Mouse (Mus musculus) MEL (cell line): ENCODE measurements around the gene Golga1. TPM values are rescaled to one million over a fixed set of nuclear protein-coding genes. Genes with fewer than 3 reads are reported as not detected.

Experiments
- DNase-seq: peaks from one replicate; pipeline ENCODE4 v3.0.0; 2011; ENCODE audit warnings: low read depth, low spot score
- H3K27ac ChIP-seq: 2 replicates; pipeline ENCODE4 v1.5.1; 2012; ENCODE audit warnings: low read depth, mild to moderate bottlenecking, control low read depth, low read length, moderate library complexity; ENCODE audit not compliant: control insufficient read depth
- H3K27me3 ChIP-seq, 2 experiments: fragments of 150-350 bp in 1 of 2; sonication (generic) in 1 of 2; 2 replicates each; pipeline ENCODE4 v1.6.1; 2012; ENCODE audit warnings: low read length in 2 of 2, mild to moderate bottlenecking in 2 of 2, improper control_type of control experiment in 1 of 2, moderate library complexity in 1 of 2; ENCODE audit not compliant: insufficient read depth in 2 of 2, control insufficient read depth in 1 of 2
- H3K36me3 ChIP-seq, 2 experiments: 2 replicates each; pipeline ENCODE4 v1.6.1; 2012 to 2014; ENCODE audit warnings: low read length in 2 of 2, improper control_type of control experiment in 1 of 2, inconsistent platforms in 1 of 2, mild to moderate bottlenecking in 1 of 2; ENCODE audit not compliant: insufficient read depth in 2 of 2, control insufficient read depth in 1 of 2
- H3K4me1 ChIP-seq, 2 experiments: fragments of 150-350 bp in 1 of 2; sonication (generic) in 1 of 2; 2 replicates each; pipeline ENCODE4 v1.6.1; 2012; ENCODE audit warnings: low read length in 2 of 2, improper control_type of control experiment in 1 of 2, mild to moderate bottlenecking in 1 of 2; ENCODE audit not compliant: insufficient read depth in 2 of 2, control insufficient read depth in 1 of 2
- H3K4me3 ChIP-seq, 2 experiments: fragments of 150-350 bp in 1 of 2; sonication (generic) in 1 of 2; 2 replicates each; pipeline ENCODE4 v1.5.1; 2012; ENCODE audit warnings: low read depth in 2 of 2, low read length in 2 of 2, mild to moderate bottlenecking in 2 of 2, moderate library complexity in 2 of 2, control low read depth in 1 of 2, improper control_type of control experiment in 1 of 2; ENCODE audit not compliant: control insufficient read depth in 1 of 2, insufficient read depth in 1 of 2
- H3K79me2 ChIP-seq: 2 replicates; pipeline ENCODE4 v1.6.1; 2012; ENCODE audit warnings: mild to moderate bottlenecking, low read length, moderate library complexity; ENCODE audit not compliant: control insufficient read depth, poor library complexity, insufficient read depth
- H3K9ac ChIP-seq: 2 replicates; pipeline ENCODE4 v1.6.1; 2012; ENCODE audit warnings: low read depth, mild to moderate bottlenecking, control low read depth, low read length, moderate library complexity; ENCODE audit not compliant: control insufficient read depth, poor library complexity, severe bottlenecking
- H3K9me3 ChIP-seq: fragments of 150-350 bp; sonication (generic); replicated peaks from 2 replicates; pipeline ENCODE4 v1.6.1; 2012; ENCODE audit warnings: mild to moderate bottlenecking, low read length, improper control_type of control experiment, moderate library complexity; ENCODE audit not compliant: insufficient read depth
- BHLHE40 ChIP-seq: IDR thresholded peaks from 2 replicates; pipeline ENCODE4 v1.6.1; 2012; ENCODE audit warnings: low read depth, mild to moderate bottlenecking, inconsistent platforms, low read length, improper control_type of control experiment, borderline replicate concordance
- CHD2 ChIP-seq: IDR thresholded peaks from 2 replicates; pipeline ENCODE4 v1.6.1; 2011; ENCODE audit warnings: low read length, improper control_type of control experiment
- E2F4 ChIP-seq: IDR thresholded peaks from 2 replicates; pipeline ENCODE4 v1.6.1; 2011; ENCODE audit warnings: low read depth, low read length, improper control_type of control experiment, borderline replicate concordance
- ELF1 ChIP-seq: IDR thresholded peaks from 2 replicates; pipeline ENCODE4 v1.6.1; 2014; ENCODE audit warnings: low read depth, mild to moderate bottlenecking, inconsistent platforms, low read length, improper control_type of control experiment, moderate library complexity
- EP300 ChIP-seq, 2 experiments: IDR thresholded peaks; 2 replicates each; pipeline ENCODE4 v1.6.1; 2011; ENCODE audit warnings: improper control_type of control experiment in 2 of 2, low read length in 2 of 2, low read depth in 1 of 2, mild to moderate bottlenecking in 1 of 2
- GABPA ChIP-seq: IDR thresholded peaks from 2 replicates; pipeline ENCODE4 v1.6.1; 2012; ENCODE audit warnings: low read depth, mild to moderate bottlenecking, inconsistent platforms, low read length, improper control_type of control experiment, moderate library complexity
- HCFC1 ChIP-seq: IDR thresholded peaks from 2 replicates; pipeline ENCODE4 v1.6.1; 2012; ENCODE audit warnings: low read depth, mild to moderate bottlenecking, inconsistent platforms, low read length, improper control_type of control experiment, moderate library complexity
- KAT2A ChIP-seq: conservative IDR thresholded peaks from 2 replicates; pipeline ENCODE4 v1.6.1; 2012; ENCODE audit warnings: low read depth, low read length, improper control_type of control experiment, inconsistent platforms
- MAFK ChIP-seq: IDR thresholded peaks from 2 replicates; pipeline ENCODE4 v1.6.1; 2011; ENCODE audit warnings: low read depth, mild to moderate bottlenecking, low read length, improper control_type of control experiment, borderline replicate concordance
- MAX ChIP-seq: IDR thresholded peaks from 2 replicates; pipeline ENCODE4 v1.6.1; 2011; ENCODE audit warnings: low read length, improper control_type of control experiment
- MAZ ChIP-seq: IDR thresholded peaks from 2 replicates; pipeline ENCODE4 v1.6.1; 2012; ENCODE audit warnings: low read depth, mild to moderate bottlenecking, inconsistent platforms, low read length, improper control_type of control experiment
- MEF2A ChIP-seq: IDR thresholded peaks from 2 replicates; pipeline ENCODE4 v1.6.1; 2014; ENCODE audit warnings: low read depth, mild to moderate bottlenecking, inconsistent platforms, low read length, improper control_type of control experiment; ENCODE audit not compliant: poor library complexity, insufficient replicate concordance, severe bottlenecking; ENCODE audit errors: extremely low read depth
- MYB ChIP-seq: IDR thresholded peaks from 2 replicates; pipeline ENCODE4 v1.6.1; 2011; ENCODE audit warnings: mild to moderate bottlenecking, low read depth, low read length, improper control_type of control experiment
- MYC ChIP-seq: IDR thresholded peaks from 2 replicates; pipeline ENCODE4 v1.6.1; 2011; ENCODE audit warnings: low read depth, mild to moderate bottlenecking, low read length, improper control_type of control experiment, moderate library complexity
- POLR2A ChIP-seq, 2 experiments: IDR thresholded peaks; 2 replicates each; pipeline ENCODE4 v1.6.1; 2011 to 2012; ENCODE audit warnings: low read length in 2 of 2, mild to moderate bottlenecking in 2 of 2, control low read depth in 1 of 2, improper control_type of control experiment in 1 of 2, low read depth in 1 of 2, moderate library complexity in 1 of 2; ENCODE audit not compliant: control insufficient read depth in 1 of 2, insufficient read depth in 1 of 2, poor library complexity in 1 of 2
- POLR2AphosphoS2 ChIP-seq: IDR thresholded peaks from 2 replicates; pipeline ENCODE4 v1.6.1; 2011; ENCODE audit warnings: low read length, improper control_type of control experiment
- SMC3 ChIP-seq: IDR thresholded peaks from 2 replicates; pipeline ENCODE4 v1.6.1; 2011; ENCODE audit warnings: low read depth, low read length, improper control_type of control experiment
- TAL1 ChIP-seq: IDR thresholded peaks from 2 replicates; pipeline ENCODE4 v1.6.1; 2012; ENCODE audit warnings: mild to moderate bottlenecking, inconsistent platforms, low read length, moderate library complexity, mixed read lengths
- USF1 ChIP-seq: IDR thresholded peaks from 2 replicates; pipeline ENCODE4 v1.6.1; 2014; ENCODE audit warnings: low read depth, mild to moderate bottlenecking, inconsistent platforms, low read length, improper control_type of control experiment, moderate library complexity
- ZMIZ1 ChIP-seq: IDR thresholded peaks from 2 replicates; pipeline ENCODE4 v1.6.1; 2012; ENCODE audit warnings: low read depth, mild to moderate bottlenecking, inconsistent platforms, low read length, improper control_type of control experiment, moderate library complexity
- ZNF384 ChIP-seq: IDR thresholded peaks from 2 replicates; pipeline ENCODE4 v1.6.1; 2012; ENCODE audit warnings: low read depth, mild to moderate bottlenecking, inconsistent platforms, low read length, improper control_type of control experiment
- polyA plus RNA-seq, 2 experiments: library from polyadenylated mRNA; stranded (reverse) in 1 of 2; unstranded in 1 of 2; fragments of >175 nt in 1 of 2; fragments of >200 nt in 1 of 2; gene quantifications; 2 replicates each; pipeline versions ENCODE4 v1.2.1 to v1.2.4; 2012; ENCODE audit warnings: low replicate concordance in 2 of 2, low read depth in 1 of 2; ENCODE audit not compliant: insufficient read length in 2 of 2, insufficient read depth in 1 of 2, missing spikeins in 1 of 2
- total RNA-seq: library from RNA; depleted of rRNA; stranded (reverse); fragments of 300-350 nt; gene quantifications from 2 replicates; pipeline ENCODE4 v1.2.3, GENCODE M21; 2012

Gene Golga1
- total and polyA plus RNA-seq, 3 experiments = 7.3 to 12.9 TPM; not detected in 1

GRCm38 (mm10) chr2:39020004-39020403 lies 45.3 kb downstream of the Golga1 start:
- no peak overlapping the region for H3K27ac ChIP-seq
- DNase-seq = no peak
- H3K4me3 ChIP-seq = no peak overlapping the region
- H3K9me3 ChIP-seq = no peaks in the 10 kb centered on the region
- no peaks in the 10 kb centered on the region for H3K79me2 ChIP-seq
- H3K36me3 ChIP-seq = peaks cover 0 to 7% of the 10 kb centered on the region in 2 experiments; a peak in 2 of 4 replicates
- H3K27me3 ChIP-seq = no peaks in the 10 kb centered on the region
- TF ChIP-seq SMC3 (no peak), MYC (no peak), EP300 (IDR thresholded peaks at IDR 0.05; ENCODE audit: low read depth in 1 of 2, low read length in 2 of 2) (no peak), ELF1 (no peak), TAL1 (no peak), BHLHE40 (no peak), ZNF384 (no peak)
- H3K4me1 ChIP-seq = no peaks in the 10 kb centered on the region
- no peak overlapping the region for H3K9ac ChIP-seq

GRCm38 (mm10) chr2:39016581-39016980 lies 48.8 kb downstream of the Golga1 start:
- peaks cover 2% of the 10 kb centered on the region; the same call in 1 of the 2 replicates for H3K79me2 ChIP-seq

GRCm38 (mm10) chr2:39012768-39013279 lies 52.5 kb downstream of the Golga1 start:
- DNase-seq = no peak
- H3K36me3 ChIP-seq = peaks cover 9 to 21% of the 10 kb centered on the region in 2 experiments
- H3K4me1 ChIP-seq = peaks cover 16 to 23% of the 10 kb centered on the region in 2 experiments
- H3K79me2 ChIP-seq = peaks cover 27% of the 10 kb centered on the region
- no peak overlapping the region for H3K9ac ChIP-seq
- no peaks in the 10 kb centered on the region for H3K27me3 ChIP-seq
- H3K27ac ChIP-seq = no peak overlapping the region
- H3K9me3 ChIP-seq = no peaks in the 10 kb centered on the region
- H3K4me3 ChIP-seq = no peak overlapping the region
- peak; percentile 23; the same call in 1 of the 2 replicates for TF ChIP-seq ZMIZ1
- TF ChIP-seq MAFK = no peak
- TF ChIP-seq E2F4 = no peak
- TF ChIP-seq USF1 = no peak
- TF ChIP-seq GABPA = no peak

More at GRCm38 (mm10) chr2:39016581-39016980, 48.8 kb downstream of the Golga1 start:
- no peak overlapping the region for H3K27ac ChIP-seq
- no peak for TF ChIP-seq HCFC1
- no peak for TF ChIP-seq MYC
- TF ChIP-seq ZNF384 = no peak
- no peak for TF ChIP-seq SMC3
- TF ChIP-seq CHD2 = no peak
- peak; percentile 35; the same call in 1 of the 2 replicates for TF ChIP-seq POLR2AphosphoS2
- peak in 1 of 2 experiments; percentile 28; a peak in 1 of 4 replicates for TF ChIP-seq POLR2A (IDR thresholded peaks at IDR 0.05; ENCODE audit: control insufficient read depth in 1 of 2, insufficient read depth in 1 of 2, low read depth in 1 of 2, low read length in 2 of 2, poor library complexity in 1 of 2)
- no peak for TF ChIP-seq KAT2A
- no peak for TF ChIP-seq MAZ
- no peak for TF ChIP-seq MYB
- no peak for TF ChIP-seq MEF2A
- no peak for TF ChIP-seq ELF1
- no peak for TF ChIP-seq MAX
- H3K4me1 ChIP-seq = peaks cover 2 to 3% of the 10 kb centered on the region in 2 experiments; a peak in 3 of 4 replicates
- no peaks in the 10 kb centered on the region for H3K9me3 ChIP-seq
- H3K4me3 ChIP-seq = no peak overlapping the region
- DNase-seq = no peak
- peaks cover under 1 to 15% of the 10 kb centered on the region in 2 experiments; a peak in 3 of 4 replicates for H3K36me3 ChIP-seq
- no peaks in the 10 kb centered on the region for H3K27me3 ChIP-seq
- H3K9ac ChIP-seq = no peak overlapping the region
